Mouse (Mus musculus) brain, embryonic 14.5 days (tissue): ENCODE data around the gene Tor1b.

Source experiments
- CTCF ChIP-seq: fragments of 200-500 bp; IDR thresholded peaks from 2 replicates; pipeline ENCODE4 v1.5.1; 2012; ENCODE audit warnings: inconsistent platforms, mild to moderate bottlenecking, moderate library complexity, borderline replicate concordance; ENCODE audit not compliant: insufficient read depth, insufficient read length; ENCODE audit errors: extremely low read depth
- POLR2A ChIP-seq: fragments of 200-500 bp; IDR thresholded peaks from 2 replicates; pipeline ENCODE4 v1.6.1; 2012; ENCODE audit warnings: mild to moderate bottlenecking, inconsistent platforms, borderline replicate concordance; ENCODE audit not compliant: poor library complexity, insufficient read depth, insufficient read length, severe bottlenecking; ENCODE audit errors: extremely low read depth

GRCm38 (mm10) chr2:30904231-30904630 is 48.5 kb upstream of the Tor1b start:
- TF ChIP-seq CTCF, result no peak
- TF ChIP-seq POLR2A, result no peak
